Mouse (Mus musculus) E14TG2a.4 (cell line): ENCODE results near the gene Satb1.

Experiments used
- H3K27me3 ChIP-seq: 2 replicates; pipeline ENCODE4 v1.6.1; 2014; ENCODE audit warnings: low read length, control low read depth; ENCODE audit not compliant: insufficient read depth
- H3K36me3 ChIP-seq: 2 replicates; pipeline ENCODE4 v1.6.1; 2014; ENCODE audit warnings: low read length, control low read depth; ENCODE audit not compliant: insufficient read depth
- H3K4me1 ChIP-seq: replicated peaks from 2 replicates; pipeline ENCODE4 v1.6.1; 2014; ENCODE audit warnings: low read depth, low read length, control low read depth
- H3K4me3 ChIP-seq: replicated peaks from 2 replicates; pipeline ENCODE4 v1.5.1; 2014; ENCODE audit warnings: mild to moderate bottlenecking, low read length
- H3K9me3 ChIP-seq: 2 replicates; pipeline ENCODE4 v1.6.1; 2014; ENCODE audit warnings: low read length, control low read depth
- CTCF ChIP-seq: conservative IDR thresholded peaks from 2 replicates; pipeline ENCODE4 v1.5.1; 2014; ENCODE audit warnings: low read length
- NANOG ChIP-seq: IDR thresholded peaks from 2 replicates; pipeline ENCODE4 v1.6.1; 2014; ENCODE audit warnings: borderline replicate concordance, low read length, mixed read lengths
- POU5F1 ChIP-seq: IDR thresholded peaks from 2 replicates; pipeline ENCODE4 v1.6.1; 2014; ENCODE audit warnings: low read length, borderline replicate concordance

Gene Satb1

DNA sequence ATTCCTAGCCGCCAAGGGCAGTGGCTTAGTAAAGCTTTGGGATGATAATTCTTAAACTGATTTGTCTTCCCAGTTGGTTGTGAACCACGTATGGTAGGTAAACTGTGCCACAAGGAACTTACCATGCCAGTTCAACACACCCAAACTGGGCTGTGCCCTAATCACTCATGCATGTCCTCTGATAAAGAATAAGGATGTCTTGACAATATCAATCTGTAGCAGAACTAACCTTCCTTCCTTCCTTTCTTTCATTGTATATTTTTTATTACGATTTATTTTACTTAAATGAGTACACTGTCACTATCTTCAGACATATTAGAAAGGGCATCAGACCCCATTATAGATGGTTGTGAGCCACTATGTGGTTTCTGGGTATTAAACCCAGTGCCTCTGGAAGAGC lies 23.2 kb upstream of the Satb1 start:
- TF ChIP-seq NANOG, result no peak
- no peak for TF ChIP-seq POU5F1
- no peak for TF ChIP-seq CTCF
- peaks cover 26% of the 10 kb centered on the region for H3K9me3 ChIP-seq
- H3K4me3 ChIP-seq, result no peak overlapping the region
- no peaks in the 10 kb centered on the region for H3K4me1 ChIP-seq
- H3K27me3 ChIP-seq, result no peaks in the 10 kb centered on the region
- H3K36me3 ChIP-seq, result no peaks in the 10 kb centered on the region

DNA sequence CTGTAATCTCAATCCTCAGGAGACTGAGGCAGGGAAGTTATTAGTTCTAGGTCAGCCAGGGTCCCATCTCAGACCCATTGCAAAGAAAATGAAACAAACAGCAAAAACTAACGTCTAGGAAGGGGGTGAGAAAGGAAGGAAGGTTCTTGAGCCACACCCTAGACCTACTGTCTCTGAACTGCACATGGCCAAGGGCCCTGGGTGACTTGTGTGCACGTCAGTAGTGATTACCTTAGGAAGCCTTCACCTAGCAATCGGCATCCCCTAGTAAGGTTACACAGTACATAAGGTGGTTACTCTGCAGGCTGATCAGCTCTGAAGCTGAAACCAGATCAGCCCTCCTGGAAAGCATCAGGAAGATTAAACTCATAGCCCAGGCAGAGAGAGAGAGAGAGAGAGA lies 22.2 kb upstream of the Satb1 start:
- Histone ChIP-seq H3K9me3 (peaks cover 19% of the 10 kb centered on the region), H3K4me1 (no peaks in the 10 kb centered on the region), H3K36me3 (no peaks in the 10 kb centered on the region), H3K27me3 (no peaks in the 10 kb centered on the region), H3K4me3 (no peak overlapping the region)
- no peak for TF ChIP-seq POU5F1
- no peak for TF ChIP-seq CTCF

DNA sequence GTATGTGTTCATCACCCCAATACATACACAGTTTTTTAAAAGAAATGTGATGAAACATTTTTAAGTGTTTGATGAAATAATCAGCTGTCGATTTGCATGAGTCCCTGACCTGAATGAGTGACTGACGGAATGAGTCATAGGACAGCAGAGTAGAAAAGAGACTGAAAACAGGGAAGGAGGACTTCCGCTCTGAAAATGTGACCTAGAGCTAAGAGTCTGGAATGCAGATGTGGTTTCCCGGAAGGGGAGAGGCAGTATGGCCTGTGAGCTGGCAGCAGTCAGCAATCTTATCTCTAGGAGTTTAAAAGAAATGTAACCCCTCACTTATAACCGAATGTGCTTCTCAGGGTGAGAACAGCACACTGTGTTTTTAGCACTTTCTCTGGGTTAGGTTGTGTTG lies 20.9 kb upstream of the Satb1 start:
- H3K27me3 ChIP-seq, result no peaks in the 10 kb centered on the region
- no peaks in the 10 kb centered on the region for H3K36me3 ChIP-seq
- no peaks in the 10 kb centered on the region for H3K4me1 ChIP-seq
- peaks cover 12% of the 10 kb centered on the region for H3K9me3 ChIP-seq
- no peak overlapping the region for H3K4me3 ChIP-seq
- TF ChIP-seq NANOG (no peak), CTCF (no peak), POU5F1 (no peak)

DNA sequence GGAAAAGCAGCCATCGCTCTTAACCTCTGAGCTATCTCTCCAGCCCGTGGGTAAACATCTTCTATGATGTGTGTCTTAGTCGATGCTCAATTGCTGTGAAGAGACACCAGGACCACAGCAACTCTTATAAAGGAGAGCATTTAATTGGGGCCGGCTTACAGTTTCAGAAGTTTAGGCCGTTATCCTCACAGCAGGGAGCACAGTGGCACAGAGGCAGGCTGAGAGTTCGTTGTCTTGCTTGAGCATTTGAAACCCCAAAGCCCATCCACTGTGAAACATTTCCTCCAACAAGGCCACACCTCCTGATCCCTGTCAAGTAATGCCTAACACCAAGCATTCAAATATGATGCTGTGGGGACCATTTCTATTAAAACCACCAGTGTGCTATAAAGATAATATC lies 7.5 kb upstream of the Satb1 start:
- H3K4me1 ChIP-seq, result peaks cover 68% of the 10 kb centered on the region
- TF ChIP-seq NANOG (no peak), CTCF (no peak), POU5F1 (no peak)

DNA sequence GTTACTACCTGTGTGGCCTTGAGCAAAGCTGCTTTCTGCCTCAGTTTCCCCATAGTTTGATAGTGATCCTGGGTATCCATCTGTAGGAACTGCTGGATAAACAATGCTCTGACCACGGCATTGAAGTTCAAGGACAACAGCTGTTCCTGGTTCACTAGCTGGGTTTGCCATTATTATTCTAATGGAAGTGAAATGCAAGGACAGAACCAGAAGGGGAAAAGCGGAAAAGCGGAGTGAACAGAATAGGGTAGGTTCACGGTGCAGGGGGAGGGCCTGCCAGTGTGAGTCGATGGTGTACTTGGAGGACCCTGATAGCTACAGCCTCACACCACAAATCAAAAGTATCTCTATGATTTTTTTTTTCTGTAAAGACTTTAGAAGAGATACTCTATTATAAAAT lies 6.4 kb upstream of the Satb1 start:
- peak; percentile 70; the same call in 1 of the 2 replicates for TF ChIP-seq NANOG
- TF ChIP-seq POU5F1, result peak; percentile 34; the same call in 1 of the 2 replicates
- no peak for TF ChIP-seq CTCF
- Histone ChIP-seq H3K9me3 (no peaks in the 10 kb centered on the region), H3K4me3 (no peak overlapping the region), H3K27me3 (peaks cover 12% of the 10 kb centered on the region), H3K36me3 (no peaks in the 10 kb centered on the region), H3K4me1 (peaks cover 70% of the 10 kb centered on the region)

More for the DNA sequence above, 7.5 kb upstream of the Satb1 start:
- H3K9me3 ChIP-seq, result no peaks in the 10 kb centered on the region
- no peak overlapping the region for H3K4me3 ChIP-seq
- H3K36me3 ChIP-seq, result no peaks in the 10 kb centered on the region
- peaks cover 2% of the 10 kb centered on the region for H3K27me3 ChIP-seq

DNA sequence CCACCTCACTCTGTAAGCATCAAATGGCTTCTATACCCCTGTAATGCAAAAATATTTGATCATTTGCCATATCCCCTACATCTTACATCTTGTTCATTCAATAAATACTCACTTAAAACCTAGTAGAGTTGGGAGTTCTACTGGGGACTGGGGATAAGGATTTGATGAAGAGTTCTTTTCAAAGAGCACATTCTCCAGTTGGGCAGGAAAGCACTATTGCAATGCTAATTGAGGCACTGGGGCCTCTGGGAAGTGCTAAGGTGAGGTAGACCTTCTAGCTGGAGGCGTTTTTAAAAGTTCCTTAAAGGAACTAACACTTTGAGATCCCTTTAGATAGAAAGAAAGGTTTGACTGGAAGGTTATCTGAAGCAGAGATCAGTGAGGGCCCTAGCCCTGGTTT lies 3.8 kb upstream of the Satb1 start:
- peaks cover 28% of the 10 kb centered on the region for H3K27me3 ChIP-seq
- H3K9me3 ChIP-seq, result no peaks in the 10 kb centered on the region
- no peak overlapping the region for H3K4me3 ChIP-seq
- H3K4me1 ChIP-seq, result peaks cover 86% of the 10 kb centered on the region
- no peaks in the 10 kb centered on the region for H3K36me3 ChIP-seq
- no peak for TF ChIP-seq POU5F1
- TF ChIP-seq CTCF, result no peak
- no peak for TF ChIP-seq NANOG

DNA sequence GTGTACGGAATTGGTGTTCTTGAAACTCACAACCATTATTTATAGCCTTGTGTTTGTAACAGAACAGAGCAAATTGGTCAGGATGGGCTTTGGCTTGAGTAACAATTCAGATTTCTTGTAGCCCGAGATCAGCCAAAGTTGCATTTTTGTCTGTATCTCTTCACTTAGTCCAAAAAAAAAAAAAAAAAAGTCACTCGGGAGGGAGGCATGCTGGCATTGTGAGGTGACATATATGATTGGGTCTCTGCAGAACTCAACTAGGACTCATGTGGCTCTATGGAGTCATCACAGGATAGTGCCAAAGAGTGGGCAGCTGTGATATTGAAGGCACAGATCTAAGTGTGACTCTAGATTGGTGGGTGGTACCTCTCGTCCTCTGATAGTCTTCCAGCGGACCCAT lies 3.2 kb upstream of the Satb1 start:
- peaks cover 87% of the 10 kb centered on the region for H3K4me1 ChIP-seq
- no peak for TF ChIP-seq POU5F1
- no peak for TF ChIP-seq NANOG
- no peak for TF ChIP-seq CTCF

DNA sequence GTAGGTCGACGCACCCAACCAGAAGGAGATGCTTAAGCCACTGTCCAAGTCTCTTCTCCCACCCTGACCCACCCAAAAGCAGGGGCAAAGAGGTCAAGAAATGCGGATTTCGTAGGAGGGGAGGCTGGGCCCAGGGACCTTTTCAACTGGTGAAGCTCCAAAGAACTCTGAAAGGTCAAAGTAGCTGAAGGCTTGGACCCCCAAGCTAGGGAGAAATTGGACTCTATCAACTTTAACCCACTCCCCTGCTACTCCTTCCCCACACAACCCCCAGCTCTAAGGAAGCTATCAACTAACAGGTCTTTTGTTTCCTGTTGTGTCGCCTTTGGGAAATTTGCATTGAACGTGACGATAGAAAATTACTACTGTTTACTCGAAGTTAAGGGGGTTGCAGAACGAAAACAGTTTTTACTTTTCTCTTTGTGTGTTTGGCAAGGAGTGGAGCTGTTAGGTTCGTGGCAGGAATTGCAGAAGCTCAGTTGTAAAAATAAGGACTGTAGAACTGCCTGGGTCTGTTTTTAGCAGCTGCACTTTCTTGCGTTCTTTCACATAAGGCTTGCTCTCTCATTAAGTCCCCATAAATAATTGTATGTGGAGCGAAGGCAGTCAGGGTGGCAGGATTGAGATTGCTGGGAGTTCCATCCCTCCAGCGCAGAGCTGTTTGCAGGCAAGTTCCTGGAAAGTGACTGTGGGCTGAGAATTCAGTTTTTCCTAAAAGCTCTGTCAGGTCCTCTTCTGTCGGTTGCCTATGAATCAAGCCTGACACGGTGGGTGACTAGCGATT lies 680 bp upstream of the Satb1 start:
- TF ChIP-seq CTCF (no peak), POU5F1 (no peak), NANOG (no peak)
- Histone ChIP-seq H3K36me3 (no peaks in the 10 kb centered on the region), H3K9me3 (no peaks in the 10 kb centered on the region), H3K4me3 (peak overlapping the region; percentile 83), H3K4me1 (peaks cover 68% of the 10 kb centered on the region), H3K27me3 (peaks cover 46% of the 10 kb centered on the region)

More for the DNA sequence above, 3.2 kb upstream of the Satb1 start:
- H3K9me3 ChIP-seq, result no peaks in the 10 kb centered on the region
- H3K27me3 ChIP-seq, result peaks cover 35% of the 10 kb centered on the region
- no peak overlapping the region for H3K4me3 ChIP-seq
- H3K36me3 ChIP-seq, result no peaks in the 10 kb centered on the region

DNA sequence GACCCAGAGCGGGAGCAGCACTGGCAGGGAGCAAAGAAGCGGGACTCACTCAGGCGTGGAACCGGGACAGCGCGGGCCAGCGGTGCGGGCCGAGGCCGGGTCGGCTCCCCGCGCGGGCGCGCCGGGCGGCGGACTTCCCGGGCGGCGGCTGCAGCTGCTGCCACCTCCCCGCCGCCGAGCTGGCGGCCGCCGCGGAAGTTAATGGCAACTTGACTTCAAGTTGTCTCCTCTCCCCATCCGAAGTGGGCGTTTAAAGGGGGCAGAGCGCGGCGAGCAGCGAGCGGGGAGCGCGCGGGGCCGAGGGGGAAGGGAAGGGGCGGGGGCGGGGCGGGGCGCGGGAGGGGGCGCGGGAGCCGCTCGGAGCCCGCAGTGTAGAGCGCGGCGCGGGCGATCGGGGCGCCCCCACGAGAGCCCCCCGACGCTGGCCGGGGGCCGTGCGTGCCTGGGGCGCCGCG lies 642 bp downstream of the Satb1 start:
- Histone ChIP-seq H3K36me3 (no peaks in the 10 kb centered on the region), H3K4me1 (peaks cover 55% of the 10 kb centered on the region), H3K27me3 (peaks cover 50% of the 10 kb centered on the region), H3K9me3 (no peaks in the 10 kb centered on the region), H3K4me3 (peak overlapping the region; percentile 83)
- TF ChIP-seq POU5F1 (no peak), NANOG (no peak), CTCF (no peak)
